Comparison of ENCODE assay signal across 17 mouse cellular contexts in genomic region chr11:20882756-20883155, GRCm38 (mm10).
"Had no signal": no experiment of that assay in that cellular context is flagged by ENCODE, and none has a peak within 500 bp of the region (broad histone marks: within the 10 kb centered on the region; RNA-seq: fewer than 3 reads in every experiment).

No protein-coding gene starts in this region.

- H3K27me3 ChIP-seq: limb, embryonic 13.5 days; neural tube, embryonic 15.5 days had no signal

- ATAC-seq: lung, postnatal 0 days had no signal

- H3K4me1 ChIP-seq: liver, embryonic 15.5 days; neural tube, embryonic 15.5 days had no signal

- H3K36me3 ChIP-seq: limb, embryonic 13.5 days; liver, embryonic 15.5 days; midbrain, embryonic 10.5 days; neural tube, embryonic 15.5 days had no signal

- H3K9ac ChIP-seq: limb, embryonic 13.5 days; liver, embryonic 15.5 days; neural tube, embryonic 15.5 days had no signal

- H3K27ac ChIP-seq: limb, embryonic 13.5 days; liver, embryonic 15.5 days; midbrain, embryonic 10.5 days; neural tube, embryonic 15.5 days had no signal

- H3K9me3 ChIP-seq: liver, embryonic 15.5 days; midbrain, embryonic 10.5 days; neural tube, embryonic 15.5 days had no signal

- H3K4me2 ChIP-seq: limb, embryonic 13.5 days; liver, embryonic 15.5 days; neural tube, embryonic 15.5 days had no signal

- DNase-seq: kidney, adult 18-20 months; kidney, postnatal 10 days; kidney, postnatal 4 days; layer of hippocampus, postnatal 36 days; lung, adult 2 months; lung, postnatal 4 days; retina, postnatal 1 day; right cerebral cortex, postnatal 4 days; spleen, adult 18-20 months; thymus, adult 18-20 months; thymus, postnatal 14 days had no signal

- H3K4me3 ChIP-seq: limb, embryonic 13.5 days; liver, embryonic 15.5 days; midbrain, embryonic 10.5 days; myocyte; neural tube, embryonic 15.5 days had no signal
